In genomic region chr4:117125910-117126674, GRCm38 (mm10) we compare ENCODE assay signal across 8 mouse cellular contexts. TPM values are rescaled to one million over a fixed set of nuclear protein-coding genes. Genes with fewer than 3 reads are reported as not detected.
DNase-seq lines count a peak whose midpoint lies in the region; ATAC-seq and TF ChIP-seq lines count a peak whose summit lies in the region.

No protein-coding gene starts in this region.

- intact Hi-C loops in heart, postnatal 10 days (cut with DNase I), result loop anchor here (10.0 kb wide), 1 partner anchor 421 kb away; the partner anchor contains the start of genes Ccdc163 and Mmachc

- WGBS in cerebellum, adult 2 months, result 45% methylated on average over 15 of the region's 15 CpGs
- 37% methylated on average over 15 of the region's 15 CpGs for WGBS in stomach, embryonic 16.5 days

- H3K4me1 ChIP-seq in cerebellum, adult 2 months (ENCODE audit: control insufficient read depth, insufficient read depth, low read length), result peaks cover 8% of the 10 kb centered on the region
- peaks cover 96% of the 10 kb centered on the region for H3K4me1 ChIP-seq in megakaryocyte, embryonic 14.5 days
- H3K4me1 ChIP-seq in stomach, embryonic 16.5 days (ENCODE audit: control insufficient read depth, insufficient read depth, low read length), result peaks cover 31% of the 10 kb centered on the region

- TF ChIP-seq POLR2A in cerebellum, adult 2 months (IDR thresholded peaks at IDR 0.05; ENCODE audit: borderline replicate concordance, insufficient read depth, low read length), result no peak

- peaks cover 51% of the 10 kb centered on the region for H3K36me3 ChIP-seq in megakaryocyte, embryonic 14.5 days (replicated peaks; ENCODE audit: low read length)
- peaks cover 7% of the 10 kb centered on the region; the same call in 1 of the 2 replicates for H3K36me3 ChIP-seq in stomach, embryonic 16.5 days (ENCODE audit: control insufficient read depth, insufficient read depth, low read length)

- peak; percentile 78; the same call in 1 of the 2 replicates for ATAC-seq in stomach, embryonic 16.5 days (ENCODE audit: insufficient read depth, low FRiP score)

- H3K4me3 ChIP-seq in cerebellum, adult 2 months (replicated peaks; ENCODE audit: insufficient read depth, low read depth, low read length), result no peak overlapping the region
- H3K4me3 ChIP-seq in megakaryocyte, embryonic 14.5 days (replicated peaks), result peak overlapping the region; percentile 91
- H3K4me3 ChIP-seq in stomach, embryonic 16.5 days (replicated peaks; ENCODE audit: low read length), result no peak overlapping the region

- TF ChIP-seq CTCF in cerebellum, adult 2 months (IDR thresholded peaks at IDR 0.05; ENCODE audit: borderline replicate concordance, insufficient read depth, low read depth, low read length), result no peak

- DNase-seq in cerebellum, adult 2 months, result no peak
- no peak for DNase-seq in cerebellum, postnatal 4 days (ENCODE audit: low spot score in 2 of 2)
- peak; percentile 58 for DNase-seq in Muller cell, postnatal 12 days (ENCODE audit: inconsistent ontology term)
- DNase-seq in fibroblast of lung, adult 2 months (ENCODE audit: low read depth), result peak; percentile 88
- peak; percentile 87 to 88 for DNase-seq in heart, postnatal 10 days
- DNase-seq in kidney, postnatal 36 days, result peak; percentile 81 to 91

- H3K9ac ChIP-seq in stomach, embryonic 16.5 days (ENCODE audit: low read length), result peak overlapping the region; percentile 72

- H3K9me3 ChIP-seq in megakaryocyte, embryonic 14.5 days, result no peaks in the 10 kb centered on the region
- no peaks in the 10 kb centered on the region for H3K9me3 ChIP-seq in stomach, embryonic 16.5 days (replicated peaks; ENCODE audit: control insufficient read depth, low read length)

- no peaks in the 10 kb centered on the region for H3K27me3 ChIP-seq in cerebellum, adult 2 months (ENCODE audit: control insufficient read depth, insufficient read depth, low read length)
- no peaks in the 10 kb centered on the region for H3K27me3 ChIP-seq in megakaryocyte, embryonic 14.5 days (replicated peaks)
- H3K27me3 ChIP-seq in stomach, embryonic 16.5 days (ENCODE audit: control insufficient read depth, insufficient read depth, low read length), result no peaks in the 10 kb centered on the region

- H3K4me2 ChIP-seq in stomach, embryonic 16.5 days (ENCODE audit: low read depth, low read length), result peak overlapping the region; percentile 39; the same call in 1 of the 2 replicates

- peak overlapping the region; percentile 38; the same call in 1 of the 2 replicates for H3K27ac ChIP-seq in cerebellum, adult 2 months (ENCODE audit: insufficient read depth, low read length)
- H3K27ac ChIP-seq in stomach, embryonic 16.5 days (ENCODE audit: low read length), result peak overlapping the region; percentile 94

RNA-seq across cellular contexts. Expression of gene Tctex1d4, which starts 0.5 kb away (rescaled TPM):
- 0.92 and 2.2 TPM in 2 replicates for polyA plus RNA-seq in cerebellum, adult 2 months (2012; rRNA removed)
- under 1 TPM in 1 of 2 experiments, not detected in 1; 0.31 TPM for total RNA-seq in heart, postnatal 10 days (2021)
- polyA plus RNA-seq in megakaryocyte, embryonic 14.5 days (2012; ENCODE audit: insufficient read depth, low replicate concordance), result 12.1 TPM in 1 of 2 replicates, not detected in the other
- 0.22 TPM in 1 of 2 replicates, not detected in the other for polyA plus RNA-seq in stomach, embryonic 16.5 days (2015; fragmentation: Nextera tagmentation; extraction: Ambion mirVana)

RNA-seq across cellular contexts. Expression of gene Btbd19, which starts 0.6 kb away (rescaled TPM):
- polyA plus RNA-seq in cerebellum, adult 2 months (2012; rRNA removed), result 7.0 and 7.1 TPM in 2 replicates
- 1 to 10 TPM; 5.1 to 6.4 TPM for total RNA-seq in heart, postnatal 10 days (2021)
- polyA plus RNA-seq in megakaryocyte, embryonic 14.5 days (2012; ENCODE audit: insufficient read depth, low replicate concordance), result 12.4 and 46.5 TPM in 2 replicates
- polyA plus RNA-seq in stomach, embryonic 16.5 days (2015; fragmentation: Nextera tagmentation; extraction: Ambion mirVana), result 6.5 and 6.6 TPM in 2 replicates

RNA-seq across cellular contexts. Expression of gene Plk3, which starts 7.7 kb away (rescaled TPM):
- polyA plus RNA-seq in cerebellum, adult 2 months (2012; rRNA removed), result 11.2 and 13.6 TPM in 2 replicates
- 1 to 10 TPM; 3.7 to 4.3 TPM for total RNA-seq in heart, postnatal 10 days (2021)
- polyA plus RNA-seq in megakaryocyte, embryonic 14.5 days (2012; ENCODE audit: insufficient read depth, low replicate concordance), result 13.2 and 16.0 TPM in 2 replicates
- 3.4 and 5.0 TPM in 2 replicates for polyA plus RNA-seq in stomach, embryonic 16.5 days (2015; fragmentation: Nextera tagmentation; extraction: Ambion mirVana)

RNA-seq across cellular contexts. Expression of gene Rps8, which starts 30.0 kb away (rescaled TPM):
- 458 and 507 TPM in 2 replicates for polyA plus RNA-seq in cerebellum, adult 2 months (2012; rRNA removed)
- 100 to 1,000 TPM; 803 to 807 TPM for total RNA-seq in heart, postnatal 10 days (2021)
- polyA plus RNA-seq in megakaryocyte, embryonic 14.5 days (2012; ENCODE audit: insufficient read depth, low replicate concordance), result 358 and 2,282 TPM in 2 replicates
- polyA plus RNA-seq in stomach, embryonic 16.5 days (2015; fragmentation: Nextera tagmentation; extraction: Ambion mirVana), result 671 and 829 TPM in 2 replicates

RNA-seq across cellular contexts. Expression of gene Ptch2, which starts 30.2 kb away (rescaled TPM):
- polyA plus RNA-seq in cerebellum, adult 2 months (2012; rRNA removed), result 3.6 and 3.9 TPM in 2 replicates
- total RNA-seq in heart, postnatal 10 days (2021), result 1 to 10 TPM; 3.6 to 4.3 TPM
- 11.8 TPM in 1 of 2 replicates, not detected in the other for polyA plus RNA-seq in megakaryocyte, embryonic 14.5 days (2012; ENCODE audit: insufficient read depth, low replicate concordance)
- polyA plus RNA-seq in stomach, embryonic 16.5 days (2015; fragmentation: Nextera tagmentation; extraction: Ambion mirVana), result 7.0 and 7.3 TPM in 2 replicates

Comparison
In these comparisons a context has a peak if more than half of its experiments do, and no peak if none do; other contexts are left out.
1. DNase-seq: peak in Muller cell, postnatal 12 days (single experiment), fibroblast of lung, adult 2 months (single experiment), heart, postnatal 10 days (2 of 2) and kidney, postnatal 36 days (2 of 2); none in cerebellum, adult 2 months (0 of 2) and cerebellum, postnatal 4 days (0 of 2).